Mouse (Mus musculus) myocyte (in vitro differentiated cells): ENCODE measurements at regions not wholly inside any gene's neighbourhood (a gene's known extent, or its start where the extent isn't known, plus 50 kb on each side); places are given as distances from the start of the nearest gene placed in this dataset.

ENCODE experiments used
- E2F4 ChIP-seq: IDR thresholded peaks from one replicate; pipeline ENCODE4 v1.6.1; 2011; ENCODE audit warnings: mild to moderate bottlenecking, control low read depth, moderate library complexity; ENCODE audit not compliant: insufficient read depth
- MAX ChIP-seq: IDR thresholded peaks from one replicate; pipeline ENCODE4 v1.6.1; 2011; ENCODE audit warnings: low read depth, mild to moderate bottlenecking, control low read depth
- MYOD1 ChIP-seq, 3 experiments: IDR thresholded peaks; one replicate each; pipeline ENCODE4 v1.6.1; 2011; ENCODE audit warnings: control low read depth in 2 of 3, low read depth in 2 of 3, mild to moderate bottlenecking in 2 of 3, moderate library complexity in 1 of 3; ENCODE audit not compliant: insufficient read length in 2 of 3, control insufficient read depth in 1 of 3
- MYOG ChIP-seq, 3 experiments: IDR thresholded peaks; one replicate each; pipeline ENCODE4 v1.6.1; 2011; ENCODE audit warnings: control low read depth in 2 of 3, low read depth in 2 of 3, mild to moderate bottlenecking in 2 of 3; ENCODE audit not compliant: insufficient read length in 2 of 3, control insufficient read depth in 1 of 3, insufficient read depth in 1 of 3
- POLR2A ChIP-seq: IDR thresholded peaks from one replicate; pipeline ENCODE4 v1.6.1; 2011; ENCODE audit warnings: low read depth, mild to moderate bottlenecking, control low read depth, moderate library complexity; ENCODE audit not compliant: insufficient read length
- POLR2AphosphoS2 ChIP-seq: IDR thresholded peaks from one replicate; pipeline ENCODE4 v1.6.1; 2011; ENCODE audit warnings: low read depth, control low read depth; ENCODE audit not compliant: insufficient read length
- SRF ChIP-seq: IDR thresholded peaks from one replicate; pipeline ENCODE4 v1.6.1; 2011; ENCODE audit warnings: low read depth; ENCODE audit not compliant: control insufficient read depth, insufficient read length
- TCF12 ChIP-seq: IDR thresholded peaks from one replicate; pipeline ENCODE4 v1.6.1; 2011; ENCODE audit warnings: mild to moderate bottlenecking, control low read depth; ENCODE audit not compliant: poor library complexity, insufficient read depth, severe bottlenecking
- USF1 ChIP-seq: IDR thresholded peaks from one replicate; pipeline ENCODE4 v1.6.1; 2011; ENCODE audit warnings: low read depth, mild to moderate bottlenecking, control low read depth, moderate library complexity

GRCm38 (mm10) chr14:18508359-18508647 lies 176.6 kb upstream of the Ube2e1 start:
- no peak for TF ChIP-seq POLR2A
- TF ChIP-seq POLR2AphosphoS2, result no peak
- TF ChIP-seq TCF12, result no peak
- TF ChIP-seq E2F4, result no peak
- no peak for TF ChIP-seq SRF
- TF ChIP-seq MYOG (IDR thresholded peaks at IDR 0.05; ENCODE audit: control insufficient read depth in 1 of 3, insufficient read depth in 1 of 3, insufficient read length in 2 of 3, low read depth in 2 of 3), result no peak
- TF ChIP-seq MYOD1 (IDR thresholded peaks at IDR 0.05; ENCODE audit: control insufficient read depth in 1 of 3, insufficient read length in 2 of 3, low read depth in 2 of 3), result no peak
- TF ChIP-seq MAX, result no peak
- no peak for TF ChIP-seq USF1
